Mouse (Mus musculus): ENCODE measurements around the gene Foxm1.

GRCm38 (mm10) chr6:128362381-128363006 lies at the start of gene Foxm1, which contains the start of gene Rhno1:
- TF ChIP-seq EP300 (IDR thresholded peaks at IDR 0.05; ENCODE audit: low read depth) (no peak), CTCF (IDR thresholded peaks at IDR 0.05; ENCODE audit: low read depth) (no peak)

Measured in liver, embryonic 14.5 days (tissue).